Mouse (Mus musculus) cerebellum, adult 9-11 months (tissue): ENCODE data around the gene Mob3b.

Experiments
- DNase-seq: peaks from one replicate; pipeline ENCODE4 v3.0.0; 2022

The Mob3b gene

GRCm38 (mm10) chr4:35156751-35157611 is at the start of gene Mob3b:
Gene Mob3b (minus strand): TSS chr4:35157484.
- peak; percentile 50 for DNase-seq

DNA sequence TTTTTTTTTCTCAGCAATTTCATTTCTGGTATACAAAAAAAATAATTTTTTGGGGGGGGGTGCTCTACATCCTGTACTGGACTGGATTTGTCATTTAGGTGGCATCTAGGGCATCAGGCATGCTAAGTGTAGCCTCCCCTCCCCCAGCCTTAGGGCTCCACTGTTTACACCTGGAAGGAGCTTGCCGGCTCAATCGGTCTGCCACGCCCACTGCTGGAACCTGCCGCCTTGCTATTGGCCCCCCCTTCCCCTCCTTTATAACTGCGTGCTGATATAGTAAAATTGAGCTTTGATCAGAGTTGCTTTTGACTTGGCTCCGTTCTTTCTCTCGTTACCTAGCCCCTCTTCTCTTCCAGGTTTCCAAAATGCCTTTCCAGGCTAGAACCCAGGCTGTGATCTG is 47.4 kb upstream of the Mob3b start:
- DNase-seq: no peak

DNA sequence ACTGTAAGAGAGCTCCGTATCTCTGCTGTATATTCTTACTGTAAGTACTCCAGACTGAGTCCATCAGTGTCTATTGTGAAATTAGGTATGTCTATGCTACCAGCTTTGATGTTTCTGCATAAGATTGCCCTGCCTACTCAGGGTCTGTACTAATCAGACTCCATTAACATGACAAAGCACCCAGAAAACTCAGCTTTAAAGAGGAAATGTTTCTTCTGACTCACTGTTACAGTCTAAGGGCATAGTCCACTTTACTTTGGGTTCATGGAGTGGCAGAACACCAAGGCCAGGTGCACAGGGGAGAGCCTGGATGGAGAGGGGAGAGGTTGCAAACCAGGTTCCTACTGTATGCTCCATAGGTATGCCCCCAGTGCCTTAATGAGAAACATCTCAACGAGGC is 46.4 kb upstream of the Mob3b start:
- DNase-seq: no peak

DNA sequence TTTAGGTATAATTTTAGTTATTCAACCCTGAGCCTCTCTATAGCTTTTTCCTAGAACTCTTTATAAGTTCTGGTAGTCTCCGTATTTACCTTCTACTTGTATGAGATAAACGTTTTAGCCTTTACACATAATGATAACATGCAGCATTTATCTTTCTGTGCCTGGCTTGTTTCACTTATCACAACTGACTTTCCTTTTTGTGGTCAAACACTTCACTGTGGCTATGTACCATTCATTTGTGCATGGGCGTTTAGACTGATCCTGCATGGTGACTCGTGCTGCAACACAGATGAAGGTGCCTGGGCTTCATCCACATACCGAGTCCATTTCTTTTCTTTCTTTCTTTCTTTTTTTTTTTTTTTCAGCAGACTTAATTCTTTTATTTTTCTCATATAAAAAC is 44.4 kb upstream of the Mob3b start:
- DNase-seq: no peak

DNA sequence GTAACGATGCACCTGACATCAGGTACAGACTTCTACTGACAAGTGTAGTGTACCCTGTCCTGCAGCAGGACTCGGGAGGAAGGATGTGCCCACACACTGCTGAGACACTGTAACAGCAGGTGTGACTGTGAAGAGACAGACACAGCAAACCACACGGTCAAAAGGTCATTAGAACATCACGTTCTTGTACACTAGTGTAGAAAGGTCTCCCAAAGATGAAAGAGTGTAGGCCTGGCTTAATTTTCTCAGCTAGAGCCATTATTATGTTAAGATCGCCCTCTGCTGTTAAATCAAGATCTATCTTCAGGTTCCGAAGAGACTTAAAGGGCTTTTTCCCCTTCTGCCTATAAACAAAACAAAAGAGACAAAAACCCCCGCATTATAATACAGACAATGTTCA is 35.4 kb upstream of the Mob3b start:
- DNase-seq: no peak

DNA sequence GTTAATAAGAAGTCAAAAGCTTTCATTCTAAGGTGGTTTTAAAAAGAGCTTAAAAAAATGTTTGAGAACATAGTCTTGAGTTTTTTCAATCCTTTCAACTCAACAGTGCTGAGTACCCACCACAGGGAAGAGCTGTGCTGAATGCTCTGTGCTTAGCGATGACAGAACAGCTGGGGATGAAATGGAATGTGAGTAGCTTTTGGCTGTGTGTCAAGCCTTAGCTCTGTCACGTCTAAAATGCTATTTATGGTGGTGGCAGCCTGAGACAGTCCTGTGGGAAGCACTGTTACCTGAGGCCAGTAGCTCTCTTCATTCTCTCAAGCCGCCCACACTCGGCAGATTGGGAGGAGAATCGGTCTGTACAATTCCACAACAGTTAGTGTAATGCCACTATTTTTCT is 32.5 kb upstream of the Mob3b start:
- no peak for DNase-seq

DNA sequence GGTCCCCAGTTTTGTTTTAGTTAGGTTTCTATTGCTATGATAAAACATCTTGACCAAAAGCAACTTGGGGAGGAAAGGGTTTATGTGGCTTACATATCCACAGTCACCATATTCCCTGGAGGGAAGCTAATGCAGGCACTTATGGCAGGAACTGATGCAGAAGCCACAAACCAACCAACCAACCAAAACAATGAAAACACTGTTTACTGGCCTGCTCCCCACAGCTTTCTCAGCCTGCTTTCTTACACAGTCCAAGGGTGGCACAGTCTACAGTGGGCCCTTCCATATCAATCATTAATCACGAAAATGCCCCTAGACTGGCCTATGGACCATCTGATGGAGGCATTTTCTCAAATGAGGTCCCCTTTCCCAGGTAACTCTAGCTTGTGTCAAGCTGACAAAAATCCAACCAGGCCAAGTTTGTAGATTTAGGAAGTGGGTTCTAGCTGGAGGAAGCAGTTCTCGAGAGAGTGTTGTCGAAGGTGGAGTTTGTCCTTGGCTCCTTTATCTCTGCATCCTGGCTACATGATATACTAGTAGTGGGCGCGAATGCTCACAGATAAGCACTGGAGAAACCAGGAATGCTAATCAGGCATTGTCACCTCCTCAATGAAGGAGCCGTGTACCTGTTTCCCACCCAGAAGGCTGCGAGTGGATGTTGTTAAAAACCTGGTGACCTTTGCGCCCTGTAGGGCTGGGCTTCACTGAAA is 30.5 kb upstream of the Mob3b start:
- no peak for DNase-seq

GRCm38 (mm10) chr4:35177926-35178645 is 20.8 kb upstream of the Mob3b start:
- no peak for DNase-seq

DNA sequence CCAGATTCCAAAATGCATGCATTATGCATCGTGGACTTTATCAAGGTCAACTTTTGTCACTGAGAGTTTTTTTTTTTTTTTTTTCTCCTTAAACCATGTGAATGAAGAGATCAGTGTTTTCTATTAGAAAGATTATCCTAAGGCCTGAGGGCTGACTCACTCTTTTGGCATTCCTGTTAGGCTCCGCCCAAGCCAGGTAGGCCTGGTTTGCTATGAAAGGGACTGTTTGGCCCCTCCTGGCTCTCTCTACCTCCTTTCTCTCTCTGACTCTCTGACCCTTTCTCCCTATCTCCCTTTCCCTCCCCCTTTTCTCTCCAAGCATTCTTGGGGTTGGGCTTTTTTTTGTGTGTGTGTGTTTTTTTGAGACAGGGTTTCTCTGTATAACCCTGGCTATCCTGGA is 18.3 kb upstream of the Mob3b start:
- DNase-seq: no peak

DNA sequence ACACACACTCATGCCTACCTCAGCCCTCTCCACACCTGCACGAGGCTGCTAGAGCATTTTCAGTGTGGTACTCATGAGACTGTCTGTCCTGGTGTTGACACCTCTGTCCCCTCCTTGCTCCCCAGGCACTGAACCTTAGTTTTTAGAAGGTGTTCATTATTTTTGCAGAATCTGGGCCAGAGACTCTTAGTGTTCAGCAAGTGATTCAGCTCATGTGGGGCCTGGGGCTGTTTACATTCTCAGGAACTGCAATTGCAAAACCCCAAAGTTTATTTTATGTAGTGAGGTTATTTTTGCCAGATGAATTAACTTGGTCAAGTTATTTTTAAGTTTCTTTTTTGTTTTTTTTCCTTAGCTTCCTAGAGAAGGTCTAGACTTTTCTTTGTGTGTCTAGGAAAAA is 16.3 kb upstream of the Mob3b start:
- no peak for DNase-seq

- no peak for DNase-seq
Measured at GRCm38 (mm10) chr4:35172471-35172870, 15.2 kb upstream of the Mob3b start.

DNA sequence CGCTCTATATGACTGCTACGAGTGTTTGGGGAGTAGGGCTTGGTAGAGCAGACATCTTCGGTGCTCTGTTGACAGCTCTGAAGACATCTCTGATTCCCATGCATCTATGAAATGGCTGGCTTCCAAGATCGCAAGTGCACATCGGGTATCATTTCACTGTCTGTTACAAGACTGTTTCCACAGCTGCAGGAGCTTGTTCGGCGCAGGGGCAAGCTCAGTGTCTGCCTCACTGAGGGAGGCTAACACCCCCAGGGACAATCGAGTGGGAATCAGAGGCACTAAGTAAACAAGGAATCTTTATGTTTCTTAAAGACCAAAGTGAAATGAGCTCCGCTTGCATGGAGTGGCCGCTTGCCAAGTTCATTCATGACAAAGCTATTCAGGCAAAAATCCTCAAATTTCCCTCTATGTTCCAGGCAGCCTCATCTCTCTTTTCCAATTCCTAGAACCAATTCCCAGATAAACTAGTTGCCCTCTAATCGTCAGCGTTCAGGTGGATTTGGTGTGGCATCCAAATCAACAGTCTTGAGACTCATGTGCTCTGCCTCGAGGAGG is 12.4 kb upstream of the Mob3b start:
- DNase-seq: no peak

DNA sequence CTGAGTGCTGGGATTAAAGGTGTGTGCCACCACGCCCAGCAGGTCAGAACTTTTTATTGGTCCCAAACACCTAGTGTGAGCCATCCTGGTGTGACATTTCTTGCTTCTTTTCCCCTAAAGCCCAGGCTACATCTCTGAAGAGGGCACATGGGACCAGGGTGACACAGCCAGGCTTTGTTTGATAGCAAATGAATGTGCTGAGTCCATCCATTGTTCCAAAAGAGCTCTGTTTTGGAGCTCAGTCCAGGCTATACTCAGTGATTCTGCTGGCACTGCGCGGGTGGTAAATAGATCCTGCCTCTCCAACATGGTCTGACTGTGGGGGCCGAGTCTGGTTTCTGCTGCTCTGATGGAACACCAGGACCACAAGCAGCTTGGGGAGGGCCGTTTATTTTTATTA is 10.6 kb upstream of the Mob3b start:
- DNase-seq: no peak

- DNase-seq: no peak
Measured at GRCm38 (mm10) chr4:35165947-35166346, 8.7 kb upstream of the Mob3b start.

GRCm38 (mm10) chr4:35165275-35165674 is 8.0 kb upstream of the Mob3b start:
- DNase-seq: no peak

- DNase-seq: no peak
Measured at GRCm38 (mm10) chr4:35157815-35158214, 531 bp upstream of the Mob3b start.

GRCm38 (mm10) chr4:35156149-35156611 is 1.1 kb downstream of the Mob3b start:
- DNase-seq: peak; percentile 19

DNA sequence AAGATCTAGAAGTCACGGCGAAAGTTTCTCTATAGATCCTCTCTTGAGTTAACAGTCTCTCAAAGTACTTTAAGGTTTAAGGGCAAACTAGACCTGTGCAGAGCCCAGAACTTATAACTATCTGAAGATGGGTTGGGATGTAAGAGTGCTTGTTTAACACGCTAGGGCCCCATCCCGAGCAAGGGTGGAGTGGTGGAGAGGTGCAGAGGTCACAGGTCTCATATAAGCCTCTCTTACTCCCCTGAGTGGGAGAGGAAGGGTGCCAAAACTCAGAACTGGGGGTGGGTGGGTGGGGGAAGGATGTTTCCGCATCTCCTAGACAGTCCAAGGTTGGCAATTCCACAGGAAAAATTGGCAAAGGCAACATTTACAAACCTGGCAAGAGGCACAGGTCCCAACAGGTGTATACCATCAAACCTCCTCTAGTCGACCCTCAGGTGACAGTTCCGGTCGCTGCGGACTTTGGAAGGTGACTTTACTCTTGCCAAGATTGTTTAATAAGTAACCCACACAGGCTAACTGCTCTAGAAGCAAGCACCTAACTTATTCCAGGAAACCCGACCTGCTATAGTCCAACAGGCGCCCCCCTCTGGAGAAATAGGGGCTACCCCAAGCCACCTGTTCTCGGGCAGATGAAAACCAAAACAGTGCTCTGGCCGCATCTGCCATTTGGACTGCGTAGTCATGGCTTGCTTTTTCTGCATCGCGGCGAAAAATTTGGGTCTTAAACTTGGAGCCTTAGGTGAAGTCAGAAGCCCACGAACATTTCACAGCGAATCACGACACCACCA is 2.0 kb downstream of the Mob3b start:
- DNase-seq: no peak

DNA sequence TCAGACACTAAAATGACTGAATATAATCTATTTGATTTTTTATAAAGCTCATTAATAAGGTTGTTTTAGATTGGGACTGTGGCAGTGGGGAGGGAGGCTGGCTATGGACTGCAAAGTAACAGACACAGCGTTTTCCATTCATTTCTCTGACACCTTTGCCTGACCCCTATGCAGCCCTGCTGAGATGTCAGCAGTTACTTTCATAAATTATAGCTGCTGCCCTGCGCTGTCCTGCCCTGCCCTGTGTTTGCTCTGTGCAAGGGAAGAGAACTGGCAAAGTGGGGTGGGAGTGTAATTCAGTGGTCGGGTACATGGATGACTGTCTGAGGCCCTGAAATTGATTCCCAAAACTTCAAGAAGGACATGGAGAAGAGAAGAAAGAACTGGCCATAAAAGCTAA is 3.2 kb downstream of the Mob3b start:
- no peak for DNase-seq

DNA sequence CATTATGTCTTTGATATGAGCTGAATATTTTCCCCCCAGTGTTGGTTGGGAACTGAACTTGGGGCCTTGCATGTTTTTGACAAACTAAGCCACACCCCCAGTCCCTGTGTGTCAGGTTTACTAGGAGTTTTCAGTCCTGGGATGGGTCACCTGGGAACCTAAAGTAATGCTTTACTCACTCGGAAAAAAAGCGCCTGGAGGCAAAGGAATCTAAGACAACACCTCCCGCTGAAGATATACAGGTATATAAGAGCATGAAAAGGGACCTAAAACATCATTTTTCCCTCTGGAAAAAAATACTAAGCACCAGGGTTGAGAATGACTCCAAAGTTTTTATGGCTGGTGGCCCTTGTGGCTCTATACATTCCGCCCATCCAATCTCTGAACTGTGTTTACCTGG is 5.5 kb downstream of the Mob3b start, which contains the start of gene Ifnk:
Ifnk (plus strand) TSS at position 301 of the 400 bp plus-strand sequence.
- DNase-seq: no peak

GRCm38 (mm10) chr4:35150706-35151105 is 6.6 kb downstream of the Mob3b start:
- no peak for DNase-seq

DNA sequence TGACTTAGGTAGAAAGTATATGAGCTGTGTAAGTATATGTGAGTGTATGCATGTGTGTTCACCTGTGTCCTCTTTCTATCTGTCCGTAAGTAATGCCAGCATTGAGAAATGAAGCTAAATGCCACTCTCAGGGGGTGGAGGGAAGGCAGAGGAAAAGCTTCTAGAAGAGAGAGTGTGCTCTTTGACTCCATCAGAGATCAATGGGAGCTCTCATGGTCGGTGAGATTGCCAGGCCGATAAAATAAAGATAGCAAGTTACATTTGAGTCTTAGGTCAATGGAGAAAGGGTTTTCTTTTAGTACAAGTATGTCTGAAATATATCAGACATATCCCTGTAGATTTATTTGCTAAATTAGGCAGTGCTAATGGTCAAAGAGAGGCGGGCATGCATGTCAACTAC is 9.0 kb downstream of the Mob3b start:
- no peak for DNase-seq
